Mouse (Mus musculus): ENCODE data around the gene Nagk.

DNA sequence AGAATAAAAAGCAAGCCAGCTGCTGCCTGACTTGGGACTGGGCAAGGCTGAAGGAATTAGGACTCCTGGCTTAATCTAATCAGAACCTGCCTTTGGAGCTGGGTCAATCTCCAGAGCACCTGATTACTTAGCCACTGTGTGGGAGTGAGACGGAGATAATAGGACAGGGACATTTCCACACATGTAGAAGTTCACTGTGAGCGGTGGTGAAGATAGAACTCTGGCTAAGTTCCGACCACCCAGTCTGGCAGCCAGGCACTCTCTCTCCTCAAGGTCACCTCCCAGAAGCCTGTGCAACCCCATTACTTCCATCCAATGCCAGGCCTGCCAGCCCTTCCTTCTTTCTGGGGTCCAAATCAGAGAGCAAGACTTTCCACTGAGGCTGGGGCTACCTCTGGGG lies 27.8 kb upstream of the Nagk start:
- TF ChIP-seq CTCF (IDR thresholded peaks at IDR 0.05; ENCODE audit: extremely low read depth, insufficient read depth, low read length) (no peak), POLR2A (IDR thresholded peaks at IDR 0.05; ENCODE audit: extremely low read depth, insufficient read depth, low read length) (no peak)
